Mouse (Mus musculus): ENCODE data around the gene H13. TPM values are rescaled to one million over a fixed set of nuclear protein-coding genes. Genes with fewer than 3 reads are reported as not detected.
"Not testable (repeated sequence)": the region's sequence is repeated elsewhere in the genome, so short reads cannot be mapped to it uniquely, and the experiment has no call there.

Gene H13
- polyA plus RNA-seq, 1 experiment: 71.3 TPM

DNA sequence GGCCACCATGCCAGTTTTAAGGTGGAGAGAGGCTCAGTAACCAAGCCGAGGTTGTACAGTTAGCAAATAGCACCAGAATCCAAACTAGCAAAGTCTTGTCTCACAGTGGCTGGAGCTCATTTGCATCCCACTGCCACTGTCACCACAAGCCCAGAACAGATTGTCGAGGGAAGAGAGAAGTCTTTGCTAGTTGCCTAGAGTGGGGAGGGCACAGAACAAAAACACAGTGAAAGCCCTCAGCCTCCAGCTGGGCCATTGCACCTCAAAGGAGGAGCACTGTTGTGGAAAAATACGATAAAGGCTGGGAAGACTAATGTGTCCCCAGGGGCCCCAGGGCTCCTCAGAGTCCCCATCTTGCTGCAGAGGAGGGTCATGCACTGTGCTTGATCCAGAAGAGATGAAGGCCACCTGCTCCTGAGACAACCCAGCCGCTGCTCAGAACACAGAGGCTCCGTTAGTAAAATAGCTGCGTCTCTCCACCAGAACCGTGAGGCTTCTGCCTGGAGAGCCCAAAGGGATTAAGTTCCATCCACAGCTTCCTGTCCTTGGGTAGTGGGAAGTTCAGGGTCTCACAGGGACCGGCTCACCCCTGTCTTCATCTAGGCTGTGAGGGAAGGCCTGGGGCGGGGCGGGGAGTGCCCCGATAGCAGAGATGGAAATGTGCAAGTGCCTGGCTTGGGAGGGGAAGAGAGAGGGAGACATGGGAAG lies 29.7 kb upstream of the H13 start:
- H3K4me3 ChIP-seq (replicated peaks; ENCODE audit: control insufficient read depth, low read depth, low read length): no peak overlapping the region
- H3K4me1 ChIP-seq (ENCODE audit: control insufficient read depth, insufficient read depth, low read length): no peaks in the 10 kb centered on the region; the same call in 1 of the 2 replicates
- TF ChIP-seq CTCF (IDR thresholded peaks at IDR 0.05; ENCODE audit: control insufficient read depth, insufficient read depth, low read length) (no peak), POLR2A (IDR thresholded peaks at IDR 0.05; ENCODE audit: borderline replicate concordance, control insufficient read depth, low read depth, low read length) (no peak)
- no peak overlapping the region for H3K27ac ChIP-seq (ENCODE audit: control insufficient read depth, insufficient read depth, low read depth, low read length, poor library complexity)
- WGBS: 59% methylated on average over 11 of the region's 11 CpGs

DNA sequence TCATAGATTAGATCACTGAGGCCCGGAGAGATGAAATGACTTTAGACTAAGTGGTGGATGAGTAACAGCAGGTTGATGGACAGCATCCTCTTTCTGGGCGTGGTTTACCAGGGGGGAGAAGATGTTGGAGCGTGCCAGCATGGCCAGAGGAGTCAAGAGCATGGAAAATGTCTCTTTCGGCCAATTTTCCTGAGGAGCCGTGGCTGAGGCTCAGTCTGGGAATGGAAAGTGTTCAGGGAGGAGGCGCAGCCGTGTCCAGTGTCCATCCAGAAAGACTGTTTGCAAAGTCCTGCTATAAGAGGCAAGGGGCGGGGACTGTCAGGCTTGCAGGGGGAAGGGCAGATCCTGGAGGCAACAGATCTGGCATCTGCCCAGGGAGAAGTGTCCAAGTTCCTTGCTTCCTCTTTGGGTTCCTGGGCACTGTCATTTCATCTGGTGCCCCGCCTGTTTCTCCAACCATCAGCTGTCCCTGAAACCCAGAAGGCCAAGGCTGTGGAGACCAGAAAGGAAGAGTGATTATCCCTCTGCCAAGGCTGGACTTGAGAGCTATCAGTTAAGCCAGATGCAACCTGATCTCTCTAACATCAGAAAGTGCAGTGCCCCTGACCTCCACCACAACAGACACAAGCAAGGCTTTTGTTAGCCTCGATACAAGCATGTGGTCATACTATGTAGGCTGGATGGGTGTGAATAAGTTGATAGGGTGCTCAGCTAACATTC lies 16.2 kb upstream of the H13 start:
- Histone ChIP-seq H3K4me3 (replicated peaks; ENCODE audit: control insufficient read depth, low read depth, low read length) (no peak overlapping the region), H3K27ac (ENCODE audit: control insufficient read depth, insufficient read depth, low read depth, low read length, poor library complexity) (peak overlapping the region; percentile 50; the same call in 1 of the 2 replicates), H3K4me1 (ENCODE audit: control insufficient read depth, insufficient read depth, low read length) (peaks cover 6% of the 10 kb centered on the region)
- TF ChIP-seq POLR2A (IDR thresholded peaks at IDR 0.05; ENCODE audit: borderline replicate concordance, control insufficient read depth, low read depth, low read length): no peak
- no peak for TF ChIP-seq CTCF (IDR thresholded peaks at IDR 0.05; ENCODE audit: control insufficient read depth, insufficient read depth, low read length)
- 40% methylated on average over 10 of the region's 10 CpGs for WGBS

DNA sequence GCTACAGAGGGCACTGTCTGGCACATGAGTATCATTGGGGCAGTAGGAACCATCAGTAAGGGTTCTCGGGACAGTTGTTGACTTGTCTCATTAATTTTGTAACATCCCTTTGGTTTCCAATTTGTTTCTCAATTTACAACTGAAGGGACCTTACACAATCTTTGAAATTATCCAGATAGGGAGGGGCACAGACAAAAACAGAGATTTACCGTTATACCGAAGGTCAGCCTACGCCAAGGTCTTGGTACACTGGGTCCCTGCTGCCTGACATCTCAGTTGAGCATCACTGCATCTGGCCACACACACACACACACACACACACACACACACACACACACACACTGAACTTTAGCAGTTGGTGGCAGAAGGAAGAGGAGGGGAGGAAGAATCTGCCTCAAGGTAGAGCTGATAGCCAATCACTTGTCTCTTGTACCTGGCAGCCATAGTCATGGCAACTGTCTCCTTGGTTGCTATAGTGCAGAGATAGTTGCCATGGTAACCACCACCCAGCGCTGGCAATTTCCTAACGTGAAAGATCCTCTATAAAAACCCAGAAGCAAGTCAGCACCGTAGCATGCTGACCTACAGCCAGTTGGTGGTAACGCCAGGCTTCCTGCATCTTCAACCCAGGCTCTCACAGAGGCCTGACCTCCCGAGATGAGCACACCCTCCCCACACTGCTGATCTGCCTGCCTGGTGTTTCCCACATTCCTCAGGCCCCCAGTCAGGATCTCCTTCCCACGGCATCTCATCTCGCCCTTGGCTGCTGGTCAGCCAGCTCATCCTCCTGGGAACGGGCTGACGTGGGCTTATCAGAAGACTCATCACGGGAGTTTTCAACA lies 15.2 kb upstream of the H13 start:
- 36% methylated on average over 14 of the region's 14 CpGs for WGBS
- peaks cover 6% of the 10 kb centered on the region for H3K4me1 ChIP-seq (ENCODE audit: control insufficient read depth, insufficient read depth, low read length)
- H3K27ac ChIP-seq (ENCODE audit: control insufficient read depth, insufficient read depth, low read depth, low read length, poor library complexity): no peak overlapping the region
- no peak overlapping the region for H3K4me3 ChIP-seq (replicated peaks; ENCODE audit: control insufficient read depth, low read depth, low read length)
- TF ChIP-seq POLR2A (IDR thresholded peaks at IDR 0.05; ENCODE audit: borderline replicate concordance, control insufficient read depth, low read depth, low read length) (no peak), CTCF (IDR thresholded peaks at IDR 0.05; ENCODE audit: control insufficient read depth, insufficient read depth, low read length) (no peak)

DNA sequence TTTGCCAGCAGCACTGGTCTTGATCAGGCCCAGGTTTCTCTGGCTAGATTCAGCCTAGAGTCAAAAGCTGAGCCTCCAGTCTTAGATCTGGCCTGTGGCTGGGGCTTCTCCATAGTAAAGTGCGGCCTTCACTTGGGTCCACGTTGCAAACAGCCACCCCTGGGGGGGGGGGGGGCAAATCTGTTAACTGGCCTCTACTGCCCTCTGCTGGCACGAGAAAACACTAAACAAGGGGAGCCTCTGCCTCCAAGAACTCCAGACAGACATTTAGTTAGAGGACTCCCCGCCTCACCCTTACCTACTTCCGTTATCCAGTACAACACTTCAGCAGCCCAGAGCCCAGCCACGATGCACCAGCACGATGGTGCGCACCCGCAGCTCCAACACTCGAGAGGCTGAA lies 11.9 kb upstream of the H13 start:
- WGBS: 61% methylated on average over 10 of the region's 10 CpGs
- H3K4me3 ChIP-seq (replicated peaks; ENCODE audit: control insufficient read depth, low read depth, low read length): no peak overlapping the region
- no peak overlapping the region for H3K27ac ChIP-seq (ENCODE audit: control insufficient read depth, insufficient read depth, low read depth, low read length, poor library complexity)
- H3K4me1 ChIP-seq (ENCODE audit: control insufficient read depth, insufficient read depth, low read length): peaks cover 6% of the 10 kb centered on the region
- TF ChIP-seq CTCF (IDR thresholded peaks at IDR 0.05; ENCODE audit: control insufficient read depth, insufficient read depth, low read length) (peak; percentile 24; the same call in 1 of the 2 replicates), POLR2A (IDR thresholded peaks at IDR 0.05; ENCODE audit: borderline replicate concordance, control insufficient read depth, low read depth, low read length) (no peak)

DNA sequence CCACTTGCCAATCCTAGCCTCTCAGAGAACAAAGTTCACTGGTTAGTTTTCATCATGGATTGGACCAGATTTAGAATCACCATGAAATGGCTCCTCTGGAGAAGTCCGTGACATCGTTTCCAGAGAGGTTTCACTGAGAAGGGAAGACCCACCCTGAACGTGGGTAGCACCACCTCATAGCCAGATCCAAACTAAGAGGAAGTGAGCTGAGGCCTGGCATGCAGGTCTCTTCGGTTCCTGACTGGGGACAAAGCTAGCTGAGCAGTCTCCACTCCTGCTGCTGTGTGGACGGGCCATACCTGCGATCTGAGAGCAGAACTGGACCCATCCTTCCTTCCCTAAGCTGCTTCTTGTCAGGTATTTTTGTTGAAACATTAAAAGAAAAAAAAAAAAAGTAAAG lies 8.1 kb upstream of the H13 start:
- H3K4me1 ChIP-seq (ENCODE audit: control insufficient read depth, insufficient read depth, low read length): no peaks in the 10 kb centered on the region; the same call in 1 of the 2 replicates
- peak overlapping the region; percentile 22; the same call in 1 of the 2 replicates for H3K27ac ChIP-seq (ENCODE audit: control insufficient read depth, insufficient read depth, low read depth, low read length, poor library complexity)
- 14% methylated on average over 6 of the region's 6 CpGs for WGBS
- H3K4me3 ChIP-seq (replicated peaks; ENCODE audit: control insufficient read depth, low read depth, low read length): no peak overlapping the region
- TF ChIP-seq POLR2A (IDR thresholded peaks at IDR 0.05; ENCODE audit: borderline replicate concordance, control insufficient read depth, low read depth, low read length) (no peak), CTCF (IDR thresholded peaks at IDR 0.05; ENCODE audit: control insufficient read depth, insufficient read depth, low read length) (no peak)

DNA sequence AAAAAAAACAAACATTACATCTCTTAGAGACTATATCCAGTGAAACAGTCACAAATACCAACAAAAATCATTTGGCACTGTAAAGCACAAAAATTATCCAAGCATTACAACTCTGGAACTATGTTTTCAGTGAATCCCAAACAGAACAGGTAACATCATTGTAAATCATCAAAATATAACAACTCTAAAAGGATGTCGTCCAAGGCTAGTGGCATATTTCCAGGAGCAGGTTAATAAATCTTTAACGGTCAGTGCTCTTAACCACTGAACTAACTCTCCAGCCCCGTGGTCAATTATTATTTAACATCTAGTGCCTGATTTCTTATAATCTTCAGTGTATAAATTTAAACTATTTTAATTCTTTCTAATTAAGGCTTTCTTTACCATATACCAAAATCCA lies 3.1 kb upstream of the H13 start:
- H3K27ac ChIP-seq (ENCODE audit: control insufficient read depth, insufficient read depth, low read depth, low read length, poor library complexity); H3K4me1 ChIP-seq (ENCODE audit: control insufficient read depth, insufficient read depth, low read length); H3K4me3 ChIP-seq (replicated peaks; ENCODE audit: control insufficient read depth, low read depth, low read length): not testable (repeated sequence)
- 73% methylated on average over 3 of the region's 3 CpGs for WGBS

DNA sequence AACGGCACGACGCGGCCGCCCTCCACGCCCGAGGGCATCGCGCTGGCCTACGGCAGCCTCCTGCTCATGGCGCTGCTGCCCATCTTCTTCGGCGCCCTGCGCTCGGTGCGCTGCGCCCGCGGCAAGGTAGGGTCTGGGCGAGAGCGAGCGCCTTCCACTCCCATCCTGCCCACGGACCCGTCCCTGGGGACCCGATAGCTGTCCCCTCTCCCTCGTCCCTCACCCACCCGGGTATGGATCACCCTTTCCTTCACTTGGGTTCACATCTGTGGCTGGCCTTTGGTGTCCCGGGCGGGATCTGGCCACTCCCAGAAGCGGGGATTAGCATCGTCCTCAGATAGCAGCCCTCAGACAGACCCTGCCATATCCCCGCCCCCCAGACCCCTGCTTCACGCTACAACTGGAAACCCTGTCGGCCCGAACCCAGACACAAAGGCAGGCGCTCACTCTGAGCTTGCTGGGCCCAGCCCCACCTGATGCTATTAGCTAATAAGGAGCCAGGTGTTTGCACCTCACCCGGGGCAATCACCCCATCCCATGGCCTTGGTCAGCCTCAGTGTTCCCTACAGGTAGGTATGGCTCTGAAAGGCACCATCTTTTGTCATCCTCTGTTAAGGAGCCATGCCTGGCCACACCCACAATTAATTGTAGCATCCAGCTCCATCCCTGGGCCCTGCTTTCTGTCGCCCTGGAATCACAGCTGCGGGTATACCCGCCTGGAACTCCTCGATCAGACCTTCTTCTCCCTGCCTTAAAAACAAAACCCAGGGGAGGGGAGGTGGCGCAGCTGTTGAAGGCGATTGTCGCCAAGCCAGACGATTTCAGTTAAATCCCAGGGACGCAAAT lies 601 bp downstream of the H13 start:
- no peak for TF ChIP-seq CTCF (IDR thresholded peaks at IDR 0.05; ENCODE audit: control insufficient read depth, insufficient read depth, low read length)
- no peak for TF ChIP-seq POLR2A (IDR thresholded peaks at IDR 0.05; ENCODE audit: borderline replicate concordance, control insufficient read depth, low read depth, low read length)
- WGBS: under 1% methylated on average over 46 of the region's 46 CpGs
- H3K4me3 ChIP-seq (replicated peaks; ENCODE audit: control insufficient read depth, low read depth, low read length): peak overlapping the region; percentile 97
- peak overlapping the region; percentile 96 for H3K27ac ChIP-seq (ENCODE audit: control insufficient read depth, insufficient read depth, low read depth, low read length, poor library complexity)
- H3K4me1 ChIP-seq (ENCODE audit: control insufficient read depth, insufficient read depth, low read length): peaks cover 7% of the 10 kb centered on the region
